Mouse (Mus musculus): ENCODE data around the gene Ncaph.

GRCm38 (mm10) chr2:127069781-127070434 is 63.8 kb downstream of the Ncaph start:
- TF ChIP-seq CTCF (IDR thresholded peaks at IDR 0.05; ENCODE audit: low read depth, low read length), result no peak
- no peak for TF ChIP-seq POLR2AphosphoS5 (IDR thresholded peaks at IDR 0.05; ENCODE audit: insufficient replicate concordance, low read depth, low read length)
- no peak for TF ChIP-seq GATA1 (IDR thresholded peaks at IDR 0.05; ENCODE audit: borderline replicate concordance, low read length)
- TF ChIP-seq TAL1 (conservative IDR thresholded peaks at IDR 0.05; ENCODE audit: low read depth, low read length), result no peak
- TF ChIP-seq GATA2 (IDR thresholded peaks at IDR 0.05; ENCODE audit: borderline replicate concordance, low read depth, low read length), result no peak
